Mouse (Mus musculus) MEL (cell line): ENCODE data around the gene Mpnd. TPM values are rescaled to one million over a fixed set of nuclear protein-coding genes. Genes with fewer than 3 reads are reported as not detected.
A peak's percentile ranks its signal among the peaks of the same experiment; 100 is the strongest.

Experiments
- DNase-seq: peaks from one replicate; pipeline ENCODE4 v3.0.0; 2011; ENCODE audit warnings: low read depth, low spot score
- H3K27ac ChIP-seq: 2 replicates; pipeline ENCODE4 v1.5.1; 2012; ENCODE audit warnings: low read depth, mild to moderate bottlenecking, control low read depth, low read length, moderate library complexity; ENCODE audit not compliant: control insufficient read depth
- H3K27me3 ChIP-seq, 2 experiments: fragments of 150-350 bp in 1 of 2; sonication (generic) in 1 of 2; 2 replicates each; pipeline ENCODE4 v1.6.1; 2012; ENCODE audit warnings: low read length in 2 of 2, mild to moderate bottlenecking in 2 of 2, improper control_type of control experiment in 1 of 2, moderate library complexity in 1 of 2; ENCODE audit not compliant: insufficient read depth in 2 of 2, control insufficient read depth in 1 of 2
- H3K36me3 ChIP-seq, 2 experiments: 2 replicates each; pipeline ENCODE4 v1.6.1; 2012 to 2014; ENCODE audit warnings: low read length in 2 of 2, improper control_type of control experiment in 1 of 2, inconsistent platforms in 1 of 2, mild to moderate bottlenecking in 1 of 2; ENCODE audit not compliant: insufficient read depth in 2 of 2, control insufficient read depth in 1 of 2
- H3K4me1 ChIP-seq, 2 experiments: fragments of 150-350 bp in 1 of 2; sonication (generic) in 1 of 2; 2 replicates each; pipeline ENCODE4 v1.6.1; 2012; ENCODE audit warnings: low read length in 2 of 2, improper control_type of control experiment in 1 of 2, mild to moderate bottlenecking in 1 of 2; ENCODE audit not compliant: insufficient read depth in 2 of 2, control insufficient read depth in 1 of 2
- H3K4me3 ChIP-seq, 2 experiments: fragments of 150-350 bp in 1 of 2; sonication (generic) in 1 of 2; 2 replicates each; pipeline ENCODE4 v1.5.1; 2012; ENCODE audit warnings: low read depth in 2 of 2, low read length in 2 of 2, mild to moderate bottlenecking in 2 of 2, moderate library complexity in 2 of 2, control low read depth in 1 of 2, improper control_type of control experiment in 1 of 2; ENCODE audit not compliant: control insufficient read depth in 1 of 2, insufficient read depth in 1 of 2
- H3K79me2 ChIP-seq: 2 replicates; pipeline ENCODE4 v1.6.1; 2012; ENCODE audit warnings: mild to moderate bottlenecking, low read length, moderate library complexity; ENCODE audit not compliant: control insufficient read depth, poor library complexity, insufficient read depth
- H3K9ac ChIP-seq: 2 replicates; pipeline ENCODE4 v1.6.1; 2012; ENCODE audit warnings: low read depth, mild to moderate bottlenecking, control low read depth, low read length, moderate library complexity; ENCODE audit not compliant: control insufficient read depth, poor library complexity, severe bottlenecking
- H3K9me3 ChIP-seq: fragments of 150-350 bp; sonication (generic); replicated peaks from 2 replicates; pipeline ENCODE4 v1.6.1; 2012; ENCODE audit warnings: mild to moderate bottlenecking, low read length, improper control_type of control experiment, moderate library complexity; ENCODE audit not compliant: insufficient read depth
- CHD1 ChIP-seq: IDR thresholded peaks from 2 replicates; pipeline ENCODE4 v1.6.1; 2012; ENCODE audit warnings: low read depth, mild to moderate bottlenecking, inconsistent platforms, low read length, improper control_type of control experiment
- CTCF ChIP-seq, 3 experiments: IDR thresholded peaks in 2 of 3; conservative IDR thresholded peaks in 1 of 3; 2 replicates each; pipeline ENCODE4 v1.5.1; 2011 to 2012; ENCODE audit warnings: low read length in 3 of 3, low read depth in 2 of 3, mild to moderate bottlenecking in 2 of 3, improper control_type of control experiment in 1 of 3, inconsistent platforms in 1 of 3, mixed read lengths in 1 of 3, moderate library complexity in 1 of 3; ENCODE audit not compliant: control insufficient read depth in 1 of 3, insufficient read depth in 1 of 3, poor library complexity in 1 of 3, severe bottlenecking in 1 of 3
- ELF1 ChIP-seq: IDR thresholded peaks from 2 replicates; pipeline ENCODE4 v1.6.1; 2014; ENCODE audit warnings: low read depth, mild to moderate bottlenecking, inconsistent platforms, low read length, improper control_type of control experiment, moderate library complexity
- ETS1 ChIP-seq: IDR thresholded peaks from 2 replicates; pipeline ENCODE4 v1.6.1; 2012; ENCODE audit warnings: low read depth, mild to moderate bottlenecking, inconsistent platforms, low read length, improper control_type of control experiment, moderate library complexity
- GABPA ChIP-seq: IDR thresholded peaks from 2 replicates; pipeline ENCODE4 v1.6.1; 2012; ENCODE audit warnings: low read depth, mild to moderate bottlenecking, inconsistent platforms, low read length, improper control_type of control experiment, moderate library complexity
- JUND ChIP-seq: IDR thresholded peaks from 2 replicates; pipeline ENCODE4 v1.6.1; 2011; ENCODE audit warnings: low read depth, mild to moderate bottlenecking, improper control_type of control experiment, low read length
- KAT2A ChIP-seq: conservative IDR thresholded peaks from 2 replicates; pipeline ENCODE4 v1.6.1; 2012; ENCODE audit warnings: low read depth, low read length, improper control_type of control experiment, inconsistent platforms
- MAFK ChIP-seq: IDR thresholded peaks from 2 replicates; pipeline ENCODE4 v1.6.1; 2011; ENCODE audit warnings: low read depth, mild to moderate bottlenecking, low read length, improper control_type of control experiment, borderline replicate concordance
- MXI1 ChIP-seq: IDR thresholded peaks from 2 replicates; pipeline ENCODE4 v1.6.1; 2011; ENCODE audit warnings: mild to moderate bottlenecking, low read depth, low read length, improper control_type of control experiment
- MYB ChIP-seq: IDR thresholded peaks from 2 replicates; pipeline ENCODE4 v1.6.1; 2011; ENCODE audit warnings: mild to moderate bottlenecking, low read depth, low read length, improper control_type of control experiment
- MYC ChIP-seq: IDR thresholded peaks from 2 replicates; pipeline ENCODE4 v1.6.1; 2011; ENCODE audit warnings: low read depth, mild to moderate bottlenecking, low read length, improper control_type of control experiment, moderate library complexity
- NELFE ChIP-seq: IDR thresholded peaks from 2 replicates; pipeline ENCODE4 v1.6.1; 2011; ENCODE audit warnings: low read depth, low read length, improper control_type of control experiment
- POLR2A ChIP-seq, 2 experiments: IDR thresholded peaks; 2 replicates each; pipeline ENCODE4 v1.6.1; 2011 to 2012; ENCODE audit warnings: low read length in 2 of 2, mild to moderate bottlenecking in 2 of 2, control low read depth in 1 of 2, improper control_type of control experiment in 1 of 2, low read depth in 1 of 2, moderate library complexity in 1 of 2; ENCODE audit not compliant: control insufficient read depth in 1 of 2, insufficient read depth in 1 of 2, poor library complexity in 1 of 2
- POLR2AphosphoS2 ChIP-seq: IDR thresholded peaks from 2 replicates; pipeline ENCODE4 v1.6.1; 2011; ENCODE audit warnings: low read length, improper control_type of control experiment
- POLR2AphosphoS5 ChIP-seq: IDR thresholded peaks from 2 replicates; pipeline ENCODE4 v1.6.1; 2012; ENCODE audit warnings: low read depth, borderline replicate concordance, mild to moderate bottlenecking, inconsistent platforms, low read length, moderate library complexity, mixed read lengths
- RAD21 ChIP-seq: IDR thresholded peaks from 2 replicates; pipeline ENCODE4 v1.6.1; 2011; ENCODE audit warnings: mild to moderate bottlenecking, low read depth, low read length, improper control_type of control experiment
- RCOR1 ChIP-seq: IDR thresholded peaks from 2 replicates; pipeline ENCODE4 v1.6.1; 2012; ENCODE audit warnings: low read depth, mild to moderate bottlenecking, inconsistent platforms, low read length, improper control_type of control experiment
- SIN3A ChIP-seq: IDR thresholded peaks from 2 replicates; pipeline ENCODE4 v1.6.1; 2012; ENCODE audit warnings: low read length, improper control_type of control experiment, inconsistent platforms
- SMC3 ChIP-seq: IDR thresholded peaks from 2 replicates; pipeline ENCODE4 v1.6.1; 2011; ENCODE audit warnings: low read depth, low read length, improper control_type of control experiment
- TAL1 ChIP-seq: IDR thresholded peaks from 2 replicates; pipeline ENCODE4 v1.6.1; 2012; ENCODE audit warnings: mild to moderate bottlenecking, inconsistent platforms, low read length, moderate library complexity, mixed read lengths
- TBP ChIP-seq: IDR thresholded peaks from 2 replicates; pipeline ENCODE4 v1.8.0; 2011; ENCODE audit warnings: low read depth, low read length, improper control_type of control experiment
- TCF12 ChIP-seq: IDR thresholded peaks from 2 replicates; pipeline ENCODE4 v1.6.1; 2014; ENCODE audit warnings: low read depth, mild to moderate bottlenecking, inconsistent platforms, low read length, improper control_type of control experiment, moderate library complexity
- UBTF ChIP-seq: IDR thresholded peaks from 2 replicates; pipeline ENCODE4 v1.6.1; 2012; ENCODE audit warnings: low read depth, mild to moderate bottlenecking, inconsistent platforms, low read length, improper control_type of control experiment, moderate library complexity, borderline replicate concordance; ENCODE audit not compliant: insufficient read depth
- USF1 ChIP-seq: IDR thresholded peaks from 2 replicates; pipeline ENCODE4 v1.6.1; 2014; ENCODE audit warnings: low read depth, mild to moderate bottlenecking, inconsistent platforms, low read length, improper control_type of control experiment, moderate library complexity
- USF2 ChIP-seq, 2 experiments: IDR thresholded peaks; 2 replicates each; pipeline ENCODE4 v1.6.1; 2011 to 2012; ENCODE audit warnings: improper control_type of control experiment in 2 of 2, low read length in 2 of 2, borderline replicate concordance in 1 of 2, inconsistent platforms in 1 of 2, low read depth in 1 of 2, mild to moderate bottlenecking in 1 of 2; ENCODE audit not compliant: insufficient read depth in 1 of 2
- ZC3H11A ChIP-seq: IDR thresholded peaks from 2 replicates; pipeline ENCODE4 v1.6.1; 2012; ENCODE audit warnings: low read depth, mild to moderate bottlenecking, inconsistent platforms, low read length, improper control_type of control experiment
- ZKSCAN1 ChIP-seq: IDR thresholded peaks from 2 replicates; pipeline ENCODE4 v1.6.1; 2012; ENCODE audit warnings: low read depth, mild to moderate bottlenecking, inconsistent platforms, low read length, improper control_type of control experiment, moderate library complexity
- ZMIZ1 ChIP-seq: IDR thresholded peaks from 2 replicates; pipeline ENCODE4 v1.6.1; 2012; ENCODE audit warnings: low read depth, mild to moderate bottlenecking, inconsistent platforms, low read length, improper control_type of control experiment, moderate library complexity
- ZNF384 ChIP-seq: IDR thresholded peaks from 2 replicates; pipeline ENCODE4 v1.6.1; 2012; ENCODE audit warnings: low read depth, mild to moderate bottlenecking, inconsistent platforms, low read length, improper control_type of control experiment
- polyA plus RNA-seq, 2 experiments: library from polyadenylated mRNA; stranded (reverse) in 1 of 2; unstranded in 1 of 2; fragments of >175 nt in 1 of 2; fragments of >200 nt in 1 of 2; gene quantifications; 2 replicates each; pipeline versions ENCODE4 v1.2.1 to v1.2.4; 2012; ENCODE audit warnings: low replicate concordance in 2 of 2, low read depth in 1 of 2; ENCODE audit not compliant: insufficient read length in 2 of 2, insufficient read depth in 1 of 2, missing spikeins in 1 of 2
- total RNA-seq: library from RNA; depleted of rRNA; stranded (reverse); fragments of 300-350 nt; gene quantifications from 2 replicates; pipeline ENCODE4 v1.2.3, GENCODE M21; 2012

The Mpnd gene
- total and polyA plus RNA-seq, 3 experiments: 3.9 to 18.3 TPM; not detected in 1

DNA sequence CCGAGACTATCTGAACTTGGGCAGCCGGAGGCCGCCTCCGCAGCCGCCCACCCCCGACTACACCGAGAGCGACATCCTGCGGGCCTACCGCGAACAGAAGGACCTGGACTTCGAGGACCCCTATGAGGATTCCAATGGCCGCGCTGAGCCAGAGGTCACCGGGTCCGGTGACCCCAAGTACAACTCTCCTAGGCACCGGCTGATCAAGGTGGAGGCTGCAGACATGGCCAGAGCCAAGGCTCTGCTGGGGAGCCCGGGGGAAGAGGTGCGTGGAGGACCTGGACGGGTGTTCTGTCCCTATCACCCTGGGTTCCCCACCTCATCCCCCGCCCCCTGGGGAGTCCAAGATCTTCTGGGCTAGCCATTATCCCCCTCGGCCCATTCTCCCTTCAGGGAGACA is 34.1 kb upstream of the Mpnd start:
- Histone ChIP-seq H3K79me2 (no peaks in the 10 kb centered on the region), H3K9ac (no peak overlapping the region), H3K27ac (no peak overlapping the region), H3K4me1 (no peaks in the 10 kb centered on the region), H3K4me3 (no peak overlapping the region), H3K9me3 (no peaks in the 10 kb centered on the region), H3K27me3 (no peaks in the 10 kb centered on the region), H3K36me3 (no peaks in the 10 kb centered on the region)
- no peak for TF ChIP-seq UBTF
- no peak for TF ChIP-seq RAD21
- TF ChIP-seq ZNF384: no peak
- TF ChIP-seq GABPA: no peak
- no peak for TF ChIP-seq USF1
- no peak for TF ChIP-seq POLR2AphosphoS5
- TF ChIP-seq POLR2A (IDR thresholded peaks at IDR 0.05; ENCODE audit: control insufficient read depth in 1 of 2, insufficient read depth in 1 of 2, low read depth in 1 of 2, low read length in 2 of 2, poor library complexity in 1 of 2): no peak
- no peak for TF ChIP-seq MAFK
- TF ChIP-seq ETS1: no peak
- no peak for DNase-seq

DNA sequence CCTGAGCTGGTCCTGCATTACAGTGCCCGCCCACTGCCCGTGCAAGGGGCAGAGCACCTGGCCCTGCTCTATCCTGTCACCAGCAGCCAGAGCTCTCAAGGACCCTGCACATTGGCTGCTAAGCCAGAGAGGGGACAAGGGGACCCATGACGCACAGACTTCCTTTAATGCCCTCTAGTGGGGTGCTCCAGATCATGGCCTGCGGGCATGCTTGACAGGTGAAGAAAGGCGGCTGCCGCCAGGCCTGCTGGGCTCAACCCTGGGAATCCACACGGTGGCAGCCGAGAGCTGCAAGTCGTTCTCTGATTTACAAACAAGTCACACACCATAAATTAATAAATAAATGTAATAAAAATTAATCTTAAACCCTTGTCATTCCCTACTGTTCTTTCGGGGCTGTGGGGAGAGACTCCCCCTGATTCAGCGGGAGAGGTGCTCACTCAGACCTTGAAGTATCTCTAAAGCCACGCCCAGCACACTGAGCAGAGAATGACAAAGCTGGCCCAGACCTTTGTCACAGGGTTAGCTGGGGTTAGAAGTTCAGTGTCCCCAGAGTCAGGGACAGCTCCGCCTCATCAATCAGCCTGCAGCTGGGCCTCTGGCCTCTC is 29.2 kb upstream of the Mpnd start:
- no peaks in the 10 kb centered on the region; a peak in 1 of 4 replicates for H3K27me3 ChIP-seq
- peak; percentile 76 for DNase-seq

DNA sequence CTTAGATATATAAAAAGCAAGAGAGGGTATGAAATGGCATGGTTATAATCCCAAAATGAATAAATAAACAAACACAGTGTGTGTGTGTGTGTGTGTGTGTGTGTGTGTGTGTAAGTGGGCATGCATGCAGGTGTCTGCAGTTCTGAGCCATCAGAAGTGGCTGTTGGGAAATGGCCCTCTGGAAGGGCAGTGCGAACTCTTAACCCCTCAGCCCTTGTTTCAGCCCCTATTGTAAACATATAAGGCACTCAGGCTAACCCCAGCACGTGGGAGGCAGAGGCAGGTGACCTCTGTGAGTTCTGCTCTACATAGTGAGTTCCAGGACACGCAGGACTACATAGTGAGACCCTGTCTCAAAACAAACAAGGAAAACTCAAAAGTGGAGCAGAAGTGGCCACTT is 28.2 kb upstream of the Mpnd start:
- no peak overlapping the region for H3K9ac ChIP-seq
- no peak for TF ChIP-seq RAD21
- no peak for TF ChIP-seq POLR2A (IDR thresholded peaks at IDR 0.05; ENCODE audit: control insufficient read depth in 1 of 2, insufficient read depth in 1 of 2, low read depth in 1 of 2, low read length in 2 of 2, poor library complexity in 1 of 2)
- TF ChIP-seq NELFE: no peak
- no peak for TF ChIP-seq TBP
- TF ChIP-seq SIN3A: no peak
- no peak for TF ChIP-seq JUND
- no peak for TF ChIP-seq USF2 (IDR thresholded peaks at IDR 0.05; ENCODE audit: borderline replicate concordance in 1 of 2, insufficient read depth in 1 of 2, low read depth in 1 of 2, low read length in 2 of 2)
- no peak for TF ChIP-seq GABPA
- no peak for TF ChIP-seq ZMIZ1
- TF ChIP-seq ZKSCAN1: no peak
- TF ChIP-seq ELF1: no peak
- no peak for TF ChIP-seq TAL1
- no peak for TF ChIP-seq ZC3H11A
- TF ChIP-seq KAT2A: no peak
- TF ChIP-seq ETS1: no peak

More for the DNA sequence above, 29.2 kb upstream of the Mpnd start:
- no peak for TF ChIP-seq TAL1
- peak; percentile 64 for TF ChIP-seq ZC3H11A
- TF ChIP-seq MYB: no peak
- no peak for TF ChIP-seq MYC
- peak; percentile 60 for TF ChIP-seq SIN3A
- TF ChIP-seq CHD1: no peak
- TF ChIP-seq MXI1: 0 out of 2 replicates have a peak, but pooled peaks have one; percentile 29
- peak; percentile 81 for TF ChIP-seq RAD21
- TF ChIP-seq POLR2AphosphoS2: no peak
- TF ChIP-seq TCF12: no peak
- TF ChIP-seq SMC3: peak; percentile 76
- no peak for TF ChIP-seq JUND
- no peak for TF ChIP-seq RCOR1
- peak; percentile 71 to 89 (median 88) for TF ChIP-seq CTCF (IDR thresholded peaks at IDR 0.05 in 2 of 3, conservative IDR thresholded peaks at IDR 0.05 in 1 of 3; ENCODE audit: control insufficient read depth in 1 of 3, insufficient read depth in 1 of 3, low read depth in 2 of 3, low read length in 3 of 3, poor library complexity in 1 of 3, severe bottlenecking in 1 of 3)
- TF ChIP-seq GABPA: no peak
- H3K9me3 ChIP-seq: no peaks in the 10 kb centered on the region
- H3K9ac ChIP-seq: no peak overlapping the region
- H3K4me1 ChIP-seq: no peaks in the 10 kb centered on the region
- H3K79me2 ChIP-seq: no peaks in the 10 kb centered on the region
- H3K27ac ChIP-seq: no peak overlapping the region
- no peaks in the 10 kb centered on the region for H3K36me3 ChIP-seq
- no peak overlapping the region for H3K4me3 ChIP-seq

More for the DNA sequence above, 28.2 kb upstream of the Mpnd start:
- no peaks in the 10 kb centered on the region for H3K36me3 ChIP-seq
- no peaks in the 10 kb centered on the region; a peak in 1 of 4 replicates for H3K27me3 ChIP-seq
- no peaks in the 10 kb centered on the region for H3K4me1 ChIP-seq
- H3K9me3 ChIP-seq: no peaks in the 10 kb centered on the region
- H3K27ac ChIP-seq: no peak overlapping the region
- H3K79me2 ChIP-seq: no peaks in the 10 kb centered on the region
- no peak for DNase-seq
- no peak overlapping the region for H3K4me3 ChIP-seq
